Mouse (Mus musculus): ENCODE measurements around the gene Kdm4a.

- no peak for TF ChIP-seq TAL1 (IDR thresholded peaks at IDR 0.05; ENCODE audit: low read length)
- TF ChIP-seq GATA1 (IDR thresholded peaks at IDR 0.05; ENCODE audit: low read length) = no peak
These were observed 18.8 kb upstream of the Kdm4a start for GRCm38 (mm10) chr4:118198606-118199005.

Measured in erythroblast, embryonic 14.5 days (primary cell).